Mouse (Mus musculus) retina, adult 2 months (tissue): Measurements from ENCODE around the gene Zfand2a.

ENCODE experiments used
- DNase-seq: peaks from one replicate; pipeline ENCODE4 v3.0.0-alpha.2; 2012; ENCODE audit warnings: low read depth, low spot score

Gene Zfand2a

DNA sequence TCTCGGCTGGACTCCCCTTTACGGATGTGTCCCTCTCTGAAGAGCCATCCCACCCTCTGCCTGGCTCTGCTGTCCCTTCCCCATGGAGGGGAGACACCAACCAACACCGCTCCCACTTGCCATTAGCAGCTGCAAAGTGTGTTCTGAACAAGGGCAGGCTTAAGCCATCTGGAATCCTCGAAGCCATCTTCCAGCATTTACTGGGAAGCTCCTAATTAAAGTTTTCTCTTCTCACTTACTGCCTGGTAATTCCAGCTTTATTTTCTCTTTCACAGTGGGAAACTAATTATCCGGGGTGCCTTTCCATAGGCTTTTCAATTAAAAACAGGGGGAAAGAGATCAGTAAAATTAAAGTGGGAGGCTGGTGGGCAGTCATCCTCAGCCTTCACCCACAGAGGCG, 52.0 kb downstream of the Zfand2a start:
- DNase-seq: no peak

DNA sequence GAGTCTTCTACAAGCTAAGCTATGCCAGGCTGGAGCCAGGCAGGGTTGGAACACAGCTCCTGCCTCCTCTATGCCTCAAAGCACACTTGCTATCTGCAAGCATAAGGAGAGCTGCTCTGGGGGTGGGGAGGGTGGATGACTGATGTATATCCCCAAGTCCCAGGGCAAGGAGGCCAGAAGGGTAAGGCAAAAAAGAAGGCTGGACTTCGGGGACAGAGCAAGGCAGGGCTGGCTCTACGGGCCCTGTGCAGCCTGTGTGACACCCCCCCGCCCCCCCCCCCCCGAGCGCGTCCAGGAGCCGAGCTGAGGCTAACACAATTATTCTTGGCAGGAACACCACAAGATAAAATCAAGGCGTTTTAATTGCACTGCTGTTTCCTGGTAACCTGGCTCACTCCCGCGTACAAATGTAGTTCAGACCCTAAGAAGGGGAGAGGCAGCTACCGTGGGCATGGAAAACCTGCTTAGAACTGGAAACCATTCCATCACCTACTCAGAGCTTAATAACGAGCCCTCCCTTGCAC, 54.5 kb downstream of the Zfand2a start:
- DNase-seq: no peak

DNA sequence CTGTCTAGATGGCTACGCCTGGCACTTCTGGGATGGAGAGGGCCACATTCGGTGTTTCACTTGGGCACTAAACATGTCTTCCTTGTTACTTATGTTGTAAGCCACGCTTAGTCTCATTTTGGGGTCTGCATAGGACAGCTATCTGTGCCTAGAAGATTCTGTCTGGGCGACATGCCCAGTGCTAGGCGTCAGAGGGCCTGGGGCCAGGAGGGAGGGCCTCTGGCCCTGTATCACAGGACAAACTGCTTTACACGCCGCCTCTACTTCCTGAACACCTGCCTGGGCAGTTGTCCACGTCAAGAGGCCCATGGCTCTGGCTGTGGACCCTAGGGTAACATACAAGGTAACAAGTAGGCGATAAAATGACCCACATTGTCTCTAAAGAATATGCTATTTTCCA, 56.4 kb downstream of the Zfand2a start:
- DNase-seq: no peak

DNA sequence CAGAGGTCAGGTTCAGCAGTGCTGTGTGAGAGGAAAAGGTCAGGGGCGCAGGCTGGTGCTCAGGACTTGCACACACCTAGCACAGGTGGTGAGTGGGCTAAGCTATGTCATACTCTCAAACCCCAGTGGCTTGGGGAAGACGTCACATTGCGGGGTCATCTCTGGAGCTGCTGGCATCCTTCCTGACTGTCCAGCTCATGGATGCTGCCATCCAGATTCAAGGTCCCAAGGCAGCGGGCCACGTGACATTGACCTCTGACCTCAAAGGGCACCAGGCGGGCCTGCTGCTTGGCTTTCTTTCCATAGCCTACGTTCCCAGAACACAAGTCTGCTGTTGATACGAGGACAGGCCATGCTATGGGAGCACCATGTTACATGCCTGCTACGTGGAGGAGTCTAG, 57.3 kb downstream of the Zfand2a start:
- DNase-seq: no peak

DNA sequence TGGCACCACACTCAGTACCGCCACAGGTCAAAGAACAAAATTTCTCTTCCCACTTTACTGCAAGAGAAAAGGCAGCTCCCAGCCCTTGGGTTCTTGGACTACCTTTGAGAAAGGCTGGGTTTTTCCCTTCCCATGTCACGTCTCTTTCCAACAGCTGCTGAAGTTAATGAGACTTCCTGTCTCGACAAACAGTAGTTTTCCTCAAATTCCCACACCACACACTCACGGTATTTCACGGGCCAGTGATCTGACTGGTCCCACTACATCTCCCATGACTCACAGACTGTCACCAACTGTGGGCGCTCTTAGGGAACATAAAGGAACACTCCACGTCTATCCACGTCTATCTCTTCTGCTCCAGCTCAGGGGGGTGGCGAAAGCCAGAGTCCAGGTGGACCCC, 59.2 kb downstream of the Zfand2a start:
- DNase-seq: no peak

DNA sequence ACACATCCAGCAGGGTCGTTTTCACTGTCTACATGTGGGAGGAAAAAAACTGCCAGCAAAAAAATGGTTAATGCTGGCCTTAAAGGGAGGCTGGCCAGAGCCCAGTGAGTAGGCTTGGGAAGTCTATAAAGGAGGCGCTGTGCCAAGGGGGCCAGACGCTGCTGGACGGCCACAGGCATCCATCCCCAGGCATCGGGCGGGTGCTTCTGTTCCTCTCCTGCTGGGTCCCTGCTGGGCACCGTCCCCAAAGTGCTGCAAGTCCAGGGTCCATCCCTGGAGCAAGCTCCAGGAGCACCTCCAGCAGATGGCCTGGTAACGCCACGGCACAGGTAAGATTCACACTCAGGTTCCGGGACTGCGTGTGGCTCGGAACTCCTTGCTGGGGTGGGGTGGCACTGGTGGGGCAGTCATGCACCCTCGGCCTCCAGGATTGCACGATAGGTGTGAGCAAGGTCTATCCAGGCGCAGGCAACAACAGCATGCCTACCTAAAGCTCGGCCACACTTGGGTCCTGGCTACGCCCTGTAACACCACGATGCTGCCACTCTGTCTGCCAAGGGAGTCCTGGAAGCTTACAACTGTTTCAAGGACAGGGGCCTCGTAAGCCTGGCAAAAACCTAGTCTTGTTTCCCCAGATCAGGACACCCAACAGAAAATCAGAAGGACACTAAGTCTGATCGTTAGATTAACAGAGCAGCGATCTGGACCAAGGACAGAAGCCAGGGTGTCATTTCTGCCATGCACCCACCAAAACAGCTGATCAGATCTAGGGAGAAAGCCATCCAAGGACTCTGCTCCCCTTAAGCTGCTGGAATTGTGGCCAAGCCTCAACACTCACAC, 61.1 kb downstream of the Zfand2a start, which contains the start of gene Gper1:
Gene Gper1, plus strand, starts transcription at position 126 of the 840 bp plus-strand sequence.
- no peak for DNase-seq
